Mouse (Mus musculus) lung, adult 10 weeks (tissue): ENCODE measurements around the gene Gpr89. TPM values are rescaled to one million over a fixed set of nuclear protein-coding genes. Genes with fewer than 3 reads are reported as not detected.

ENCODE experiments used
- polyA plus RNA-seq: library from polyadenylated mRNA; stranded (reverse); fragments of 350-450 nt; fragmentation: Illumina TruSeq; extraction: RNeasy Lipid Tissue Mini Kit (QIAGEN cat#74804); gene quantifications from one replicate; pipeline ENCODE4 v1.2.3, GENCODE M21; 2014; ENCODE audit warnings: low read depth, low replicate concordance; ENCODE audit not compliant: insufficient read depth

Gene Gpr89
- 5.4 TPM for polyA plus RNA-seq

DNA sequence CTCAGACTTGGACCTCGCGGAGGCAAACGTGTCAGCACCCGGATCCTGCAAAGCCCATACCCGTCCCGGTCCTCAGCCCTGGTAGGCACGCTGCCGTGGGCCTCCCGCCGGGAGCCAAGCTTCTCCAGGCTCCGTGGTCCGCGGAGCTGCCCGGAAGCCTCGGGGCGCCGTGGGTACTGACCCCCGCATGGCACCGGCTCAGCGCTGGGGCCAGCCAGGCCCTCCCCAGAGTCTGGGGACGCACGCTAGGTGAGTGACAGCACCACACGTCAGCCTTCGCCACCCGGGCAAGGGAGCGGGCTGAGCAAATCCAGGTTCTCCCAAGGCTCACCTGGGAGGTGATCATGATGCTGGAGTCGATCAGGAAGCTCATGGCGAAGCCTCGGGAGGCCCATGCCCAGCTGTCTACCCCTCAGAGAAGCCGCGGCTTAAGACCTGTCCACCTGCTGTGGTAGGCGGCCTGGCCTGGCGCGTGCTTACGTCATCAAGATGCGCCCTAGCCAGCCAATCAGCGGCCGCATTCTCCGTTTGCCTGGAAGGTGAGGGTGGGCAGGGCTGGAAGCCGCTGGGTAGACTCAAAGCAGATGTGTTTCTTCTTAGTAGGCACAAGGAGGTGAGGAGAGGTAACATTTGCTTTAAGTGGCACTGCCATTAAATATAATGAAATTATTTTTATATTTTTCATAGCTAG is at the start of gene Gpr89:
TSS of gene Gpr89 (minus strand) at position 496 of the 691 bp plus-strand sequence.

DNA sequence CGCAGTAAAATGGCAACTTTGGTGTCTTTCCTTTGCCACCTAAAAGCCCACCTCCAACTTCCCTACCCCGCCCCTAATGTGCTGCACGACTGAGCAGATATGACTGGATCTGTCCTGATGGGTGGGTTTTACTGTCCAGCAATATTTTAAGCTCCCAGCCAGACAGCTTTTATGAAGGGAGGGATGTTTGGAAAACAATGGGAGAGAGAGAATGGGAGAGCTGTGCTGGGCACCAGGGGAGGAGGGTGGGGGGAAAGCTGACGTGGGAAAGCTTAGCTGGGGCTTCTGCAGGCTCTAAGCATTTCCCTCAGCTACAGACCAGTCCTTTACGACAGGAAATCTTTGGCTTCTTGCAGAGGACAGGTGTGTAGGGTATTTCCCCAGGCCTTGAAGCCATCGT is 20.8 kb upstream of the Gpr89 start, which contains the start of gene Gja8:
TSS of gene Gja8 (minus strand) at position 101 of the 400 bp plus-strand sequence.

GRCm38 (mm10) chr3:96904393-96904792 is 753 bp downstream of the Gpr89 start, which contains the start of gene Gja5:
TSS of gene Gja5 (plus strand) at chr3:96904693.

DNA sequence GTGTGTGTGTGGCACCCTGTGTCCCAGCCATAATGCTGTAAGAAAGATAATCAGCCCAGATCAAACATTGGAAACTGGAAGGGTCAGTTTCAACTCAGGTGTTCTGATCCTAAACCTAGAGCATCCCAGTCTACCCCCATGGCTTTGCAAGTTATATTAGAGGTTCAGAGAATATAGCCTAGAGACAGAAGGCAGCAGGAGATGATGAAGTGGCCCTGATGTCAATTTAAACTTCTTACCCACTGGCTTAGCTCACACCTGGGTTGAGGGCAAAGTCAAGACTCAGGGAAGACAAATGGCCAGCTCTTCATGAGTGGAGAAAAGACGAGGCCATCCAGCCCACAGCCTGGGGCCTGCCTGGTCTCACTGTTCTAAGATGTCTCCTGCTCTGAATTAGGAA is 76.2 kb downstream of the Gpr89 start, which contains the start of the genes Pdzk1 and Cd160:
TSS of gene Pdzk1 (plus strand) at position 301 of the 400 bp plus-strand sequence.
TSS of gene Cd160 (minus strand) at position 368 of the 400 bp plus-strand sequence.

Other genes with a start within 250 kb of the Gpr89 start
- 0.77 TPM for gene Ankrd35, start 235.2 kb downstream of the Gpr89 start, polyA plus RNA-seq
- 13.8 TPM for gene Pias3, start 209.0 kb downstream of the Gpr89 start, polyA plus RNA-seq
- gene Nudt17, start 196.8 kb downstream of the Gpr89 start, polyA plus RNA-seq, result 3.0 TPM
- 13.1 TPM for gene Polr3c, start 177.7 kb downstream of the Gpr89 start, polyA plus RNA-seq
- gene Rnf115, start 177.7 kb downstream of the Gpr89 start, polyA plus RNA-seq, result 23.2 TPM
- gene Pdzk1, start 76.1 kb downstream of the Gpr89 start, polyA plus RNA-seq, result not detected
- gene Cd160, start 76.0 kb downstream of the Gpr89 start, polyA plus RNA-seq, result 0.87 TPM
- gene Gja5, start 653 bp downstream of the Gpr89 start, polyA plus RNA-seq, result 29.2 TPM
- gene Gja8, start 20.7 kb upstream of the Gpr89 start, polyA plus RNA-seq, result not detected